Mouse (Mus musculus) hindbrain, embryonic 12.5 days (tissue): ENCODE measurements at regions not wholly inside any gene's neighbourhood (a gene's known extent, or its start where the extent isn't known, plus 50 kb on each side); places are given as distances from the start of the nearest gene placed in this dataset.

Source experiments
- ATAC-seq: fragments of 200-750 bp; cut with Nextera tagmentation; 2 replicates; pipeline ENCODE4 v1.8.0; 2017; ENCODE audit warnings: moderate TSS enrichment; ENCODE audit not compliant: low FRiP score
- H3K27ac ChIP-seq: fragments of 300-500 bp; sonication (generic); 2 replicates; pipeline ENCODE4 v1.5.1; 2016; ENCODE audit warnings: mild to moderate bottlenecking
- H3K27me3 ChIP-seq: fragments of 300-500 bp; sonication (generic); 2 replicates; pipeline ENCODE4 v1.6.1; 2016; ENCODE audit warnings: mild to moderate bottlenecking
- H3K36me3 ChIP-seq: fragments of 300-500 bp; sonication (generic); 2 replicates; pipeline ENCODE4 v1.6.1; 2016; ENCODE audit warnings: mild to moderate bottlenecking
- H3K4me1 ChIP-seq: fragments of 300-500 bp; sonication (generic); 2 replicates; pipeline ENCODE4 v1.6.1; 2016
- H3K4me2 ChIP-seq: fragments of 300-500 bp; sonication (generic); replicated peaks from 2 replicates; pipeline ENCODE4 v1.6.1; 2016; ENCODE audit warnings: mild to moderate bottlenecking
- H3K4me3 ChIP-seq: fragments of 300-500 bp; sonication (generic); 2 replicates; pipeline ENCODE4 v1.5.1; 2016; ENCODE audit warnings: mild to moderate bottlenecking
- H3K9ac ChIP-seq: fragments of 300-500 bp; sonication (generic); 2 replicates; pipeline ENCODE4 v1.6.1; 2016; ENCODE audit warnings: mild to moderate bottlenecking, moderate library complexity
- H3K9me3 ChIP-seq: fragments of 300-500 bp; sonication (generic); replicated peaks from 2 replicates; pipeline ENCODE4 v1.6.1; 2016; ENCODE audit warnings: mild to moderate bottlenecking
- WGBS: fragments of 180-500 bp; shearing (Covaris S2); methylation state at CpG from one replicate; pipeline ENCODE4 v1.1.7; 2016; 5-methylcytosine and 5-hydroxymethylcytosine counted together

GRCm38 (mm10) chr7:74107176-74107928 lies 93.9 kb upstream of the St8sia2 start:
- WGBS = 44% methylated on average over 5 of the region's 5 CpGs
- Histone ChIP-seq H3K4me3 (no peak overlapping the region), H3K4me1 (no peaks in the 10 kb centered on the region)

GRCm38 (mm10) chr7:74091402-74092025 lies 78.0 kb upstream of the St8sia2 start:
- Histone ChIP-seq H3K9ac (no peak overlapping the region), H3K27ac (no peak overlapping the region), H3K9me3 (peaks cover 6% of the 10 kb centered on the region; the same call in 1 of the 2 replicates), H3K4me1 (0 out of 2 replicates have a peak, but pooled peaks cover 4% of the 10 kb centered on the region), H3K4me3 (no peak overlapping the region), H3K4me2 (no peak overlapping the region), H3K36me3 (no peaks in the 10 kb centered on the region), H3K27me3 (no peaks in the 10 kb centered on the region)
- 54% methylated on average over 3 of the region's 3 CpGs for WGBS
- no peak for ATAC-seq

More at GRCm38 (mm10) chr7:74107176-74107928, 93.9 kb upstream of the St8sia2 start:
- H3K36me3 ChIP-seq = no peaks in the 10 kb centered on the region
- H3K9ac ChIP-seq = no peak overlapping the region
- H3K27ac ChIP-seq = no peak overlapping the region
- H3K27me3 ChIP-seq = no peaks in the 10 kb centered on the region
- no peak for ATAC-seq
- no peaks in the 10 kb centered on the region for H3K9me3 ChIP-seq
- H3K4me2 ChIP-seq = no peak overlapping the region

- Histone ChIP-seq H3K4me3 (no peak overlapping the region), H3K9ac (no peak overlapping the region), H3K4me2 (no peak overlapping the region), H3K9me3 (no peaks in the 10 kb centered on the region), H3K36me3 (no peaks in the 10 kb centered on the region), H3K27me3 (no peaks in the 10 kb centered on the region), H3K4me1 (no peaks in the 10 kb centered on the region), H3K27ac (no peak overlapping the region)
- 75% methylated on average over 4 of the region's 4 CpGs for WGBS
- no peak for ATAC-seq
These were observed 67.4 kb upstream of the St8sia2 start for GRCm38 (mm10) chr7:74080846-74081235.

- no peaks in the 10 kb centered on the region for H3K27me3 ChIP-seq
- no peaks in the 10 kb centered on the region for H3K9me3 ChIP-seq
- no peak overlapping the region for H3K4me3 ChIP-seq
- WGBS = 82% methylated on average over 9 of the region's 9 CpGs
- H3K36me3 ChIP-seq = no peaks in the 10 kb centered on the region
- no peaks in the 10 kb centered on the region for H3K4me1 ChIP-seq
- no peak overlapping the region for H3K9ac ChIP-seq
- no peak overlapping the region for H3K27ac ChIP-seq
- no peak overlapping the region for H3K4me2 ChIP-seq
- ATAC-seq = no peak
These were observed 66.8 kb upstream of the St8sia2 start for GRCm38 (mm10) chr7:74080079-74080845.

DNA sequence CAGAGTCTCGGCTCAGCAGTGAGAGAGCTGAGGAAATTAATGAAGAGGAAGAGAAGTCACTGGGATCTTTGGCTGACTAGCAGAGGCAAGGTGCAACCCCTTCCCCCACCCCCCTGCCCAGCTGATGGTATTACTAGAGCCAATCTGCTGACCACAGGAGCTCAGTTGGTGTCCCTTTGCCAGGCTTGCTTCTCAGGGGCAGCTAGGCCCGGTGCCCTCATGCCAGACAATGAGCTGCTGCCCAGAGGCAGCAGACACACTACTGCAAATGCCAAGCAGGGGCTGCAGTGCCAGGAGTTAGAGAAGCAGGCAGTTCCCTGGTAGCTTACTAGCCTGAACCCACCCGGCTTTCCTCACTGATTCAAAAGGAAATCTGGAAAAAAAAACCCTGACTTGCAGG lies 59.1 kb upstream of the St8sia2 start:
- Histone ChIP-seq H3K27ac (no peak overlapping the region), H3K9me3 (no peaks in the 10 kb centered on the region), H3K9ac (no peak overlapping the region), H3K4me2 (no peak overlapping the region), H3K4me3 (no peak overlapping the region), H3K27me3 (no peaks in the 10 kb centered on the region), H3K4me1 (no peaks in the 10 kb centered on the region), H3K36me3 (no peaks in the 10 kb centered on the region)
- WGBS = 39% methylated on average over 3 of the region's 3 CpGs
- ATAC-seq = no peak

DNA sequence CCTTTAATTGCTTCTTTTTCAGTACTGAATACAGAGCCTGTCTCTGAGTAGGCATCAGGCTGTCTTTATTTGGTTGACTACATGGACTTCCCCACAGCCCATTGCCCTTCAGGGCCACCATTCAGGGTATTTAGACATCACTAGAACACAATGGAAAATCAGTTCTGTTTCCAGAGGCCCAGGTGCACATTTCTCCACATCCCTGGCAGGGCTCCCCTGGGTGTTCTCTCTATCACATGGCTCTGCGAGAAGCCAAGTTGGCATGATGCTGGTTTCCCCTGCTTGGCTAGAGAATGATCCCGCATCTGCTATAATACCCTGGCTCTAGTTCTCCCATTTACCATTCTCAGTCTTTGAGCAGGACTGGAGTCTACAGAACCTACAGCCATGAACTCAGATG lies 57.3 kb upstream of the St8sia2 start:
- no peak overlapping the region for H3K27ac ChIP-seq
- 92% methylated on average over 2 of the region's 2 CpGs for WGBS

GRCm38 (mm10) chr7:74065449-74066099 lies 52.1 kb upstream of the St8sia2 start:
- Histone ChIP-seq H3K9ac (no peak overlapping the region), H3K4me2 (no peak overlapping the region), H3K27me3 (no peaks in the 10 kb centered on the region), H3K36me3 (no peaks in the 10 kb centered on the region), H3K27ac (no peak overlapping the region), H3K9me3 (no peaks in the 10 kb centered on the region), H3K4me3 (no peak overlapping the region), H3K4me1 (no peaks in the 10 kb centered on the region)
- ATAC-seq = no peak
- 46% methylated on average over 4 of the region's 4 CpGs for WGBS

More for the DNA sequence above, 57.3 kb upstream of the St8sia2 start:
- H3K9me3 ChIP-seq = no peaks in the 10 kb centered on the region
- no peak for ATAC-seq
- no peak overlapping the region for H3K9ac ChIP-seq
- no peak overlapping the region for H3K4me2 ChIP-seq
- no peaks in the 10 kb centered on the region for H3K27me3 ChIP-seq
- H3K4me3 ChIP-seq = no peak overlapping the region
- no peaks in the 10 kb centered on the region for H3K4me1 ChIP-seq
- H3K36me3 ChIP-seq = no peaks in the 10 kb centered on the region
